15 mouse cellular contexts compared by ENCODE assay signal in the genomic region with DNA sequence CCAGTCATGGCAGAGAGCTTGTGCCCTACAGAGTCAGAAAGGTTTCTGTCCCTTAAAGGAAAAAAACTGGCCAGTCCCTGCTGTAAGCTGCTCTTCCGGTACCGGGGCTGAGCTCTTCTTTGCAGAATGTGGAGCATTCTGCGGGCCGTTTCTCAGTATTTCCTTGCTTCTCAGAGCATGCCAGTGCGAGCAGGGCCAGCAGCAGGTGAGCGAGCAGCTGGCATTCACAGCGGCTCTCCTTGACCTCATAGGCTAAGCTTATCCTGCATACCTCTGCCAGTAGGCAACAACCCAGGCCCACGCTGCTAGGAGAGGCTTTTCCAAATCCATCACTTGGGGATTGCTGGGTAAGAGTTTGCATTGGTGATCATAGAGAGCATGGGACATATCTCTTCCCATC.
DNase-seq lines count a peak whose midpoint lies in the region; ATAC-seq and TF ChIP-seq lines count a peak whose summit lies in the region.
"Had no signal": no experiment of that assay in that cellular context is flagged by ENCODE, and none has a peak within 500 bp of the region (broad histone marks: within the 10 kb centered on the region; RNA-seq: fewer than 3 reads in every experiment).

No protein-coding gene starts in this region.

- H3K27me3 ChIP-seq in kidney, embryonic 15.5 days, result no peaks in the 10 kb centered on the region
- H3K27me3 ChIP-seq in liver, embryonic 14.5 days (ENCODE audit: control insufficient read depth, insufficient read depth, low read length), result no peaks in the 10 kb centered on the region
- H3K27me3 ChIP-seq: embryonic facial prominence, embryonic 13.5 days; heart, embryonic 13.5 days; hindbrain, embryonic 12.5 days; limb, embryonic 13.5 days had no signal

- no peak overlapping the region for H3K27ac ChIP-seq in kidney, embryonic 15.5 days
- H3K27ac ChIP-seq in liver, embryonic 14.5 days, result peak overlapping the region; percentile 97
- H3K27ac ChIP-seq: embryonic facial prominence, embryonic 13.5 days; hindbrain, embryonic 12.5 days; limb, embryonic 13.5 days had no signal

- H3K9me3 ChIP-seq in kidney, embryonic 15.5 days (replicated peaks), result no peaks in the 10 kb centered on the region
- H3K9me3 ChIP-seq in liver, embryonic 14.5 days (ENCODE audit: control insufficient read depth, low read length), result no peaks in the 10 kb centered on the region
- H3K9me3 ChIP-seq: embryonic facial prominence, embryonic 13.5 days; heart, embryonic 13.5 days; hindbrain, embryonic 12.5 days; limb, embryonic 13.5 days had no signal

- peaks cover 26% of the 10 kb centered on the region for H3K4me1 ChIP-seq in kidney, embryonic 15.5 days
- peaks cover 63 to 70% of the 10 kb centered on the region in 2 experiments for H3K4me1 ChIP-seq in liver, embryonic 14.5 days (replicated peaks; ENCODE audit: control insufficient read depth in 2 of 2, insufficient read depth in 2 of 2, low read length in 1 of 2)
- H3K4me1 ChIP-seq: embryonic facial prominence, embryonic 13.5 days; hindbrain, embryonic 12.5 days; limb, embryonic 13.5 days had no signal

- H3K9ac ChIP-seq in kidney, embryonic 15.5 days, result no peak overlapping the region
- no peak overlapping the region for H3K9ac ChIP-seq in liver, embryonic 14.5 days (replicated peaks)
- H3K9ac ChIP-seq: embryonic facial prominence, embryonic 13.5 days; heart, embryonic 13.5 days; hindbrain, embryonic 12.5 days; limb, embryonic 13.5 days had no signal

- no peak overlapping the region for H3K4me2 ChIP-seq in kidney, embryonic 15.5 days
- no peak overlapping the region for H3K4me2 ChIP-seq in liver, embryonic 14.5 days (ENCODE audit: low read depth)
- H3K4me2 ChIP-seq: embryonic facial prominence, embryonic 13.5 days; hindbrain, embryonic 12.5 days; limb, embryonic 13.5 days; midbrain, embryonic 11.5 days had no signal

- 79% methylated on average over 8 of the region's 8 CpGs for WGBS in kidney, embryonic 15.5 days
- WGBS in liver, embryonic 14.5 days (ENCODE audit: insufficient replicate concordance), result 86% methylated on average over 8 of the region's 8 CpGs

- TF ChIP-seq CTCF in liver, embryonic 14.5 days (IDR thresholded peaks at IDR 0.05; ENCODE audit: low read depth), result no peak

- H3K36me3 ChIP-seq in kidney, embryonic 15.5 days, result no peaks in the 10 kb centered on the region
- H3K36me3 ChIP-seq in liver, embryonic 14.5 days (replicated peaks; ENCODE audit: control insufficient read depth, insufficient read depth, low read depth), result no peaks in the 10 kb centered on the region
- H3K36me3 ChIP-seq: embryonic facial prominence, embryonic 13.5 days; heart, embryonic 13.5 days; hindbrain, embryonic 12.5 days; limb, embryonic 13.5 days had no signal

- no peak for TF ChIP-seq EP300 in liver, embryonic 14.5 days (IDR thresholded peaks at IDR 0.05; ENCODE audit: low read depth)

- H3K4me3 ChIP-seq in kidney, embryonic 15.5 days (replicated peaks), result no peak overlapping the region
- no peak overlapping the region for H3K4me3 ChIP-seq in liver, embryonic 14.5 days (ENCODE audit: insufficient read depth in 1 of 2, low read depth in 2 of 2, low read length in 2 of 2)
- H3K4me3 ChIP-seq: embryonic facial prominence, embryonic 13.5 days; heart, embryonic 13.5 days; hindbrain, embryonic 12.5 days; limb, embryonic 13.5 days had no signal

- DNase-seq in kidney, adult 18-20 months, result peak; percentile 57
- DNase-seq in cerebellum, adult 11 months, result peak; percentile 36
- peak; percentile 76 to 84 for DNase-seq in cerebellum, postnatal 14 days
- no peak for DNase-seq in liver, embryonic 14.5 days (ENCODE audit: low read depth in 3 of 3, low spot score in 3 of 3)
- DNase-seq in lung, postnatal 25 days (ENCODE audit: low spot score), result no peak
- no peak for DNase-seq in spleen, adult 18-20 months
- DNase-seq: adrenal gland, postnatal 25 days; lung, postnatal 14 days had no signal

- no peak for ATAC-seq in kidney, embryonic 15.5 days (replicated peaks; ENCODE audit: low FRiP score)
- ATAC-seq in liver, embryonic 14.5 days (ENCODE audit: insufficient read depth), result no peak
- ATAC-seq: intestine, embryonic 16.5 days had no signal

Comparison
In these comparisons a context has a peak if more than half of its experiments do, and no peak if none do; other contexts are left out.
1. DNase-seq: peak in kidney, adult 18-20 months (single experiment), cerebellum, adult 11 months (single experiment) and cerebellum, postnatal 14 days (2 of 2); none in liver, embryonic 14.5 days (0 of 3), lung, postnatal 25 days (single experiment) and spleen, adult 18-20 months (0 of 2).